Mouse (Mus musculus) E14TG2a.4 (cell line): ENCODE results near the gene Eps8l2.

ENCODE experiments used
- CTCF ChIP-seq: conservative IDR thresholded peaks from 2 replicates; pipeline ENCODE4 v1.5.1; 2014; ENCODE audit warnings: low read length
- NANOG ChIP-seq: IDR thresholded peaks from 2 replicates; pipeline ENCODE4 v1.6.1; 2014; ENCODE audit warnings: borderline replicate concordance, low read length, mixed read lengths

DNA sequence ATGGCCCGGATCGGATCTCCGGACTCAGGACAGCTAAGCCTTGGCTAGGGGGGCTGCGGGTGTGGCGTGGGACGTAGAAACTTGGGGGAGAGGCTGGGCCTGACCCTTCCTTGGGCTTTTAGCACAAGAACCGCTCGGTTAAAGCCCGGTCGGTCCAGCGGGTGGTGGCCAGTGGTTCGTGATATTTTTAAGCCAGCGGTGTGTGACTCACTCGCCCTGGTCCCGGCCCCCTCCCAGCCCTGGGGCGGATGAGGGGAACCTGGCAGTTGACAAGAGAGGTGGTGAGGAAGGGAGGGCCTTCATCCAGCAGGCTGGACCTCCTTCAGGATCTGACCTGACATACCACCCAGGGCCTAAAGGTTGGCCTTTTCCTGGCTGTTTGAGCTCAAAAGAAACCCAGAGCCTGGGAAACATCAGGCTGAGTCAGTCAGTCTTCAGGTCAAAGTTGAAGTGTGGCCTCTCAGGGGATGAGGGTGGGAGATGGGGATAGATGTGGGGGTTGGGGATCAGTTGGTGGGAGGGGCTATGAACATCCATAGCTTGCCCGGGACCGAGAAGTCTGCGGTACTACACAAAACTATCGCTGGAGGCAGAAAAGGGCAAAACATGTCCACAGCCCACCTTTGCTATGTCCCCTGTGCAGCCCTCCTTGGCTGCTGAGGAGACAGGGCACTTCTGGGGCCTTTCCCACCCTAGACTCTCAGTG is 688 bp downstream of the Eps8l2 start:
- TF ChIP-seq CTCF (no peak), NANOG (no peak)
